Mouse (Mus musculus): ENCODE data around the gene Unc50. TPM values are rescaled to one million over a fixed set of nuclear protein-coding genes. Genes with fewer than 3 reads are reported as not detected.

Gene Unc50
- polyA plus RNA-seq (2014; fragmentation: Nextera tagmentation; extraction: Ambion mirVana), result 83.8 and 91.0 TPM in 2 replicates

DNA sequence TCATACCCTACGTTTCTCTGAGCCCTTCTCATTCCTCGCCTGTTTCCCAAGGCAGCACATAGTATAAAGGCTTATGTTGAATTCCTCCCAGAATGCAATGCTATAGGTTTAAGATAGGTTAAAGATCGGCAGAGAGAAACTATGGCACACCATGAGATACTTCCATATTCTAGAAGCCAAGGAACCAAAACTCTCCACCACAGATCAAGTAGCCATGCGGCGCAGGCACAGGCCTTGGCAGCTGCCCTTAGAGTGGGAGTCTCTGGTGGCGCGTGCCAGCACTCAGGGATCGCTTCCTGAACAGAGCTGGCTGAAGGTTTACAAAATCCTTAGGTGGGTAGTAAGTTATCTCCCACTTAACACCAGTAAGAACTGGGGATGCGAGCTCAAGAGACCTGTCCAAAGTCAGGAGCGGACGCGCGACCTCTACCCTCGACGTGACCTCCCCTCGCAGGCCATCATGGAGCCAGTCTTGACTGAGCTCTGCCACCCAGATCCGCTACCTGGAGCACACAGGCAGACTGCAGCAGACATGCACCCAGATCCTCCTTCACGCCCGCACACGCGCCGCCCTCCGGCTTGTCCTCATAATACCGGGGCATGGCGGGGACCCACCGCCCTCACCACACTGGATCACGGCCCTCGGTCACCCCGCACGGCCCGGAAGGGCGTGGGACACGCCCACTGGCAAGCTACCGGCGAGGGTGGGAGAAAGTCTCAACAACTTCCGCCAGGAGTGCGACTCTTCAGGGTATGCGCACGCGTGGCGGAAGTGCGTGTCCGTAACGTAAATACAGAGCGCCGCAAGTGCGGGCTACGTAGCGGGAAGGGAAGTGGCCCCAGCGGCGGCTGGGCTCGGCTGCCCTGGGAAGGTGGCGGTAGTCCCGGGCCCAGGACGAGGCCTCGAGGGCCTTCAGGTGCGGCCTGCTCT is at the start of gene Unc50, which contains the start of gene Coa5:
Unc50 (plus strand) TSS at position 774 of the 931 bp plus-strand sequence.
Coa5 (minus strand) TSS at position 738 of the 931 bp plus-strand sequence.
- Histone ChIP-seq H3K4me1 (ENCODE audit: control insufficient read depth in 2 of 2, insufficient read depth in 2 of 2, low read length in 2 of 2) (peaks cover 5 to 17% of the 10 kb centered on the region in 2 experiments), H3K27ac (replicated peaks in 1 of 2; ENCODE audit: control insufficient read depth in 1 of 2, insufficient read depth in 1 of 2, low read depth in 2 of 2, low read length in 2 of 2) (peak within 1 kb of the TSS; percentile 21 to 63), H3K27me3 (ENCODE audit: control insufficient read depth, insufficient read depth, low read length) (no peaks in the 10 kb centered on the region), H3K4me2 (ENCODE audit: low read length) (peak within 1 kb of the TSS; percentile 91), H3K9ac (ENCODE audit: low read length) (peak within 1 kb of the TSS; percentile 95), H3K36me3 (ENCODE audit: control insufficient read depth, insufficient read depth, low read length) (peaks cover 61% of the 10 kb centered on the region), H3K9me3 (ENCODE audit: control insufficient read depth, low read length) (no peaks in the 10 kb centered on the region), H3K4me3 (ENCODE audit: control insufficient read depth in 1 of 2, insufficient read depth in 1 of 2, low read depth in 1 of 2, low read length in 2 of 2) (peak within 1 kb of the TSS; percentile 61 to 97)
- WGBS, result 1% methylated on average over 57 of the region's 57 CpGs
- ATAC-seq (ENCODE audit: insufficient number of reproducible peaks, insufficient read depth, low FRiP score, low read depth), result peak; percentile 97

DNA sequence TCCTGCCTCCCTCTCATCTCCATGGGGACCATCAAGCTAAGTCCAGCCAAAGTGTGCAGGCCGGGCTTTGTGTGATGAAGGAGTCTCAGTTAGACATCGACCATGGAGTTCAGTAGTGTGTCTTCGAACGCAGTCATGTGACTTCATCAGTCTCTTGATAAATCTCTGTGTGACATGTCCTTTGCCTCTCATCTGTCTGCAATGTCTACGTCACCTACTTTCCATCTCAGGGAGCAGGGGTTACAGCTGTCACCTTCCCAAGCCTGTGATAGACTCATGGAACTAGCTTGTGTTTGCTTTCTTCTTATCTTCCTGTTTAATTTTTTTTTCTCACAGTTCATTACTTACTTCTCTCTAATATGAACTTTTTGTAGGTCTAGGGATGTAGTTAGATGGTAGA is 49.0 kb upstream of the Unc50 start:
- Histone ChIP-seq H3K9me3 (ENCODE audit: control insufficient read depth, low read length) (no peaks in the 10 kb centered on the region), H3K9ac (ENCODE audit: low read length) (no peak overlapping the region), H3K4me1 (ENCODE audit: control insufficient read depth in 2 of 2, insufficient read depth in 2 of 2, low read length in 2 of 2) (peaks cover 16 to 24% of the 10 kb centered on the region in 2 experiments), H3K27ac (replicated peaks in 1 of 2; ENCODE audit: control insufficient read depth in 1 of 2, insufficient read depth in 1 of 2, low read depth in 2 of 2, low read length in 2 of 2) (no peak overlapping the region), H3K4me3 (ENCODE audit: control insufficient read depth in 1 of 2, insufficient read depth in 1 of 2, low read depth in 1 of 2, low read length in 2 of 2) (no peak overlapping the region), H3K4me2 (ENCODE audit: low read length) (no peak overlapping the region), H3K36me3 (ENCODE audit: control insufficient read depth, insufficient read depth, low read length) (peaks cover 29% of the 10 kb centered on the region), H3K27me3 (ENCODE audit: control insufficient read depth, insufficient read depth, low read length) (no peaks in the 10 kb centered on the region)
- ATAC-seq (ENCODE audit: insufficient number of reproducible peaks, insufficient read depth, low FRiP score, low read depth), result no peak
- 79% methylated on average over 5 of the region's 5 CpGs for WGBS

DNA sequence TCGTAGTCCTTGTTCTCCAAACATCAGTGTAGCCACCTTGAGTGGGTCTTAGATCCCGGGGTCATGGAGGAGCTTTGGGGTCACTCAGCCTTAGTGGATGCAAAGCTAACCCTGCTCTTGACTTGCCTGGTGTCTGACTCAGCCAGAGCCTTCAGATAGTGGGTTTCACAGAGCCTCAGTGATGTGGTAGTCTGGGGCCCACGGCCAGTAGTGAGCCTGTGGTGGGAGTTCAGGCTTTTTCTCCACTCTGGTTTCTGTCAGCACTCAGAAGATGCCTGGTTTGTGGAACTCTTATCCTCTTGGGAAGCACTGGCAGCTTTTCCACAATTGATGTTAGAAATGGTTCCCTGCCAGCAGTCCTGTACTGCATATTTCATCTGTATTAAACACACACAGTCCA is 45.6 kb upstream of the Unc50 start:
- 49% methylated on average over 3 of the region's 3 CpGs for WGBS

GRCm38 (mm10) chr1:37386448-37386971 is 43.4 kb upstream of the Unc50 start:
- 23% methylated on average over 7 of the region's 7 CpGs for WGBS
- H3K4me2 ChIP-seq (ENCODE audit: low read length), result peak overlapping the region; percentile 9; the same call in 1 of the 2 replicates
- H3K27ac ChIP-seq (replicated peaks in 1 of 2; ENCODE audit: control insufficient read depth in 1 of 2, insufficient read depth in 1 of 2, low read depth in 2 of 2, low read length in 2 of 2), result peak overlapping the region; percentile 89 to 90
- no peaks in the 10 kb centered on the region for H3K27me3 ChIP-seq (ENCODE audit: control insufficient read depth, insufficient read depth, low read length)
- H3K9ac ChIP-seq (ENCODE audit: low read length), result peak overlapping the region; percentile 47; the same call in 1 of the 2 replicates
- H3K4me1 ChIP-seq (ENCODE audit: control insufficient read depth in 2 of 2, insufficient read depth in 2 of 2, low read length in 2 of 2), result peaks cover 32 to 42% of the 10 kb centered on the region in 2 experiments
- no peaks in the 10 kb centered on the region for H3K9me3 ChIP-seq (ENCODE audit: control insufficient read depth, low read length)
- H3K36me3 ChIP-seq (ENCODE audit: control insufficient read depth, insufficient read depth, low read length), result peaks cover 28% of the 10 kb centered on the region
- no peak overlapping the region for H3K4me3 ChIP-seq (ENCODE audit: control insufficient read depth in 1 of 2, insufficient read depth in 1 of 2, low read depth in 1 of 2, low read length in 2 of 2)
- ATAC-seq (ENCODE audit: insufficient number of reproducible peaks, insufficient read depth, low FRiP score, low read depth), result peak; percentile 65

More for the DNA sequence above, 45.6 kb upstream of the Unc50 start:
- Histone ChIP-seq H3K4me3 (ENCODE audit: control insufficient read depth in 1 of 2, insufficient read depth in 1 of 2, low read depth in 1 of 2, low read length in 2 of 2) (no peak overlapping the region), H3K27ac (replicated peaks in 1 of 2; ENCODE audit: control insufficient read depth in 1 of 2, insufficient read depth in 1 of 2, low read depth in 2 of 2, low read length in 2 of 2) (peak overlapping the region; percentile 69 to 77), H3K36me3 (ENCODE audit: control insufficient read depth, insufficient read depth, low read length) (peaks cover 25% of the 10 kb centered on the region), H3K9ac (ENCODE audit: low read length) (peak overlapping the region; percentile 16; the same call in 1 of the 2 replicates), H3K27me3 (ENCODE audit: control insufficient read depth, insufficient read depth, low read length) (no peaks in the 10 kb centered on the region), H3K4me1 (ENCODE audit: control insufficient read depth in 2 of 2, insufficient read depth in 2 of 2, low read length in 2 of 2) (peaks cover 32 to 42% of the 10 kb centered on the region in 2 experiments), H3K9me3 (ENCODE audit: control insufficient read depth, low read length) (no peaks in the 10 kb centered on the region), H3K4me2 (ENCODE audit: low read length) (no peak overlapping the region)
- ATAC-seq (ENCODE audit: insufficient number of reproducible peaks, insufficient read depth, low FRiP score, low read depth), result peak; percentile 58; the same call in 1 of the 2 replicates

DNA sequence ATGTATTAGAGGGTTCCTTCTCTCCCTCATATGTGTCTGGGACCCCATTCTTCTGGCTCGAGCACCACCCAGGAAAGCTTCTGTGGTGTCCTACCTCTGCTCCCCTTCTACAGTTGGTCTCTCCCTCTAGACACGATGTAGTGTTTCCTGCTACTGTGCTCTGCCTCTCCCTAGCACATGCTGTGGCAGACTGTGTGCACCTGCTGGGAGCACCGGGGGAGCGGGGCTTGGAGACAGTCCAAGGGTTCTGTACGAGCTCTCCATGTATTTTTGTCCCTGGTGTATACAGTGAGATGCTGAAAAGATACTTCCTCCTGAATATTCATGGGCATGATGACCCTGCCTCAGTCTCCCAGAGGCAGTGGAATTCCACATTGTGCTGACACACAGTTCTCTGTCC is 36.8 kb upstream of the Unc50 start:
- Histone ChIP-seq H3K4me3 (ENCODE audit: control insufficient read depth in 1 of 2, insufficient read depth in 1 of 2, low read depth in 1 of 2, low read length in 2 of 2) (no peak overlapping the region), H3K4me2 (ENCODE audit: low read length) (no peak overlapping the region), H3K27ac (replicated peaks in 1 of 2; ENCODE audit: control insufficient read depth in 1 of 2, insufficient read depth in 1 of 2, low read depth in 2 of 2, low read length in 2 of 2) (no peak overlapping the region), H3K36me3 (ENCODE audit: control insufficient read depth, insufficient read depth, low read length) (peaks cover 52% of the 10 kb centered on the region), H3K27me3 (ENCODE audit: control insufficient read depth, insufficient read depth, low read length) (no peaks in the 10 kb centered on the region), H3K9me3 (ENCODE audit: control insufficient read depth, low read length) (no peaks in the 10 kb centered on the region), H3K9ac (ENCODE audit: low read length) (no peak overlapping the region), H3K4me1 (ENCODE audit: control insufficient read depth in 2 of 2, insufficient read depth in 2 of 2, low read length in 2 of 2) (peaks cover 3 to 5% of the 10 kb centered on the region in 2 experiments; a peak in 2 of 4 replicates)
- ATAC-seq (ENCODE audit: insufficient number of reproducible peaks, insufficient read depth, low FRiP score, low read depth), result no peak
- 61% methylated on average over 5 of the region's 5 CpGs for WGBS

- Histone ChIP-seq H3K9ac (ENCODE audit: low read length) (no peak overlapping the region), H3K4me3 (ENCODE audit: control insufficient read depth in 1 of 2, insufficient read depth in 1 of 2, low read depth in 1 of 2, low read length in 2 of 2) (no peak overlapping the region), H3K36me3 (ENCODE audit: control insufficient read depth, insufficient read depth, low read length) (peaks cover 30% of the 10 kb centered on the region), H3K4me2 (ENCODE audit: low read length) (no peak overlapping the region), H3K27ac (replicated peaks in 1 of 2; ENCODE audit: control insufficient read depth in 1 of 2, insufficient read depth in 1 of 2, low read depth in 2 of 2, low read length in 2 of 2) (no peak overlapping the region), H3K9me3 (ENCODE audit: control insufficient read depth, low read length) (no peaks in the 10 kb centered on the region), H3K27me3 (ENCODE audit: control insufficient read depth, insufficient read depth, low read length) (no peaks in the 10 kb centered on the region), H3K4me1 (ENCODE audit: control insufficient read depth in 2 of 2, insufficient read depth in 2 of 2, low read length in 2 of 2) (peaks cover 18 to 25% of the 10 kb centered on the region in 2 experiments)
- ATAC-seq (ENCODE audit: insufficient number of reproducible peaks, insufficient read depth, low FRiP score, low read depth), result no peak
- WGBS, result 71% methylated on average over 1 of the region's 1 CpGs
Observed at GRCm38 (mm10) chr1:37396481-37396880, 33.5 kb upstream of the Unc50 start.

- Histone ChIP-seq H3K4me2 (ENCODE audit: low read length) (0 out of 2 replicates have a peak overlapping the region, but pooled peaks have one; percentile 27), H3K9me3 (ENCODE audit: control insufficient read depth, low read length) (no peaks in the 10 kb centered on the region), H3K4me3 (ENCODE audit: control insufficient read depth in 1 of 2, insufficient read depth in 1 of 2, low read depth in 1 of 2, low read length in 2 of 2) (no peak overlapping the region), H3K4me1 (ENCODE audit: control insufficient read depth in 2 of 2, insufficient read depth in 2 of 2, low read length in 2 of 2) (peaks cover 18 to 25% of the 10 kb centered on the region in 2 experiments), H3K27me3 (ENCODE audit: control insufficient read depth, insufficient read depth, low read length) (no peaks in the 10 kb centered on the region), H3K36me3 (ENCODE audit: control insufficient read depth, insufficient read depth, low read length) (peaks cover 16% of the 10 kb centered on the region), H3K9ac (ENCODE audit: low read length) (no peak overlapping the region), H3K27ac (replicated peaks in 1 of 2; ENCODE audit: control insufficient read depth in 1 of 2, insufficient read depth in 1 of 2, low read depth in 2 of 2, low read length in 2 of 2) (peak overlapping the region; percentile 80 to 82)
- no peak for ATAC-seq (ENCODE audit: insufficient number of reproducible peaks, insufficient read depth, low FRiP score, low read depth)
- WGBS, result 38% methylated on average over 3 of the region's 3 CpGs
Observed at GRCm38 (mm10) chr1:37398961-37399360, 31.0 kb upstream of the Unc50 start.
